Mouse (Mus musculus) neural tube, embryonic 11.5 days (tissue): ENCODE data around the gene Lrsam1. TPM values are rescaled to one million over a fixed set of nuclear protein-coding genes. Genes with fewer than 3 reads are reported as not detected.

ENCODE experiments used
- ATAC-seq: fragments of 200-750 bp; cut with Nextera tagmentation; 2 replicates; pipeline ENCODE4 v1.8.0; 2017; ENCODE audit warnings: moderate number of reproducible peaks, mild to moderate bottlenecking, moderate TSS enrichment, moderate library complexity; ENCODE audit not compliant: insufficient read depth, low FRiP score, low TSS enrichment
- DNase-seq: peaks from one replicate; pipeline ENCODE4 v3.0.0-alpha.2; 2015; ENCODE audit warnings: low spot score
- H3K27ac ChIP-seq: fragments of 300-500 bp; sonication (generic); 2 replicates; pipeline ENCODE4 v1.5.1; 2014; ENCODE audit warnings: low read depth, mild to moderate bottlenecking, low read length
- H3K27me3 ChIP-seq: fragments of 300-500 bp; sonication (generic); 2 replicates; pipeline ENCODE4 v1.6.1; 2014; ENCODE audit warnings: mild to moderate bottlenecking, low read length, mixed read lengths; ENCODE audit not compliant: control insufficient read depth, insufficient read depth
- H3K36me3 ChIP-seq: fragments of 300-500 bp; sonication (generic); 2 replicates; pipeline ENCODE4 v1.6.1; 2014; ENCODE audit warnings: mild to moderate bottlenecking, low read length, moderate library complexity, mixed read lengths; ENCODE audit not compliant: control insufficient read depth, insufficient read depth
- H3K4me1 ChIP-seq: fragments of 300-500 bp; sonication (generic); 2 replicates; pipeline ENCODE4 v1.6.1; 2014; ENCODE audit warnings: low read length, mixed read lengths; ENCODE audit not compliant: control insufficient read depth, insufficient read depth
- H3K4me2 ChIP-seq: fragments of 300-500 bp; sonication (generic); 2 replicates; pipeline ENCODE4 v1.6.1; 2014; ENCODE audit warnings: low read depth, mild to moderate bottlenecking, moderate library complexity
- H3K4me3 ChIP-seq: fragments of 300-500 bp; sonication (generic); 2 replicates; pipeline ENCODE4 v1.5.1; 2014; ENCODE audit warnings: low read depth, low read length
- H3K9ac ChIP-seq: fragments of 300-500 bp; sonication (generic); 2 replicates; pipeline ENCODE4 v1.6.1; 2014; ENCODE audit warnings: mild to moderate bottlenecking, low read length
- H3K9me3 ChIP-seq: fragments of 300-500 bp; sonication (generic); 2 replicates; pipeline ENCODE4 v1.6.1; 2016; ENCODE audit warnings: low read length; ENCODE audit not compliant: control insufficient read depth
- WGBS: fragments of 180-500 bp; shearing (Covaris S2); extraction: QIAGEN DNeasy Blood & Tissue Kit; methylation state at CpG from one replicate; pipeline ENCODE4 v1.1.7; 2014; 5-methylcytosine and 5-hydroxymethylcytosine counted together
- polyA plus RNA-seq: library from polyadenylated mRNA; unstranded; fragments of >200 nt; fragmentation: Nextera tagmentation; extraction: Ambion mirVana; gene quantifications from 2 replicates; pipeline ENCODE4 v1.2.1, GENCODE M21; 2014

The Lrsam1 gene
- polyA plus RNA-seq, 1 experiment from 2014 or later, result 12.6 TPM

DNA sequence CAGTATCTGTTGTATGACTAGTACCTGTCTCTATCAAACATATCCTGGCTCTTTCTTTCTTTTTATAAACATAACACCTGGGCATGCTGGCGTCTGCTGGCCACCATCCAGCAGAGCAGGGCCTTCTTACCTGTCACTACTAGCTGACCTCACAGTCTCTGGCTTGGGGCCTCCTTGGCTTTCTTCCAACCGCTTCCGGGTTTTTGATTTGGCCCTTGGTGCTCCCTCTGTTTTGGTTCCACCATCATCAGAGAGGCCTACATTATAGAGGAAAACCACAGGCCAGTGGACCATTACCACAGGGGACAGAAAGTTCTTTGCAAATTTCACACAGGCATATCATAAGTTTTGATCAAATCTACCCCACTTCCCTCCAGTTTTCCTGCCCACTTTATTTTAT, 28.0 kb upstream of the Lrsam1 start:
- Histone ChIP-seq H3K36me3 (no peaks in the 10 kb centered on the region), H3K9ac (no peak overlapping the region), H3K9me3 (no peaks in the 10 kb centered on the region), H3K4me2 (no peak overlapping the region), H3K27me3 (no peaks in the 10 kb centered on the region), H3K4me3 (no peak overlapping the region), H3K4me1 (no peaks in the 10 kb centered on the region), H3K27ac (no peak overlapping the region)
- ATAC-seq (no peak), DNase-seq (no peak)
- WGBS, result 81% methylated on average over 3 of the region's 3 CpGs

DNA sequence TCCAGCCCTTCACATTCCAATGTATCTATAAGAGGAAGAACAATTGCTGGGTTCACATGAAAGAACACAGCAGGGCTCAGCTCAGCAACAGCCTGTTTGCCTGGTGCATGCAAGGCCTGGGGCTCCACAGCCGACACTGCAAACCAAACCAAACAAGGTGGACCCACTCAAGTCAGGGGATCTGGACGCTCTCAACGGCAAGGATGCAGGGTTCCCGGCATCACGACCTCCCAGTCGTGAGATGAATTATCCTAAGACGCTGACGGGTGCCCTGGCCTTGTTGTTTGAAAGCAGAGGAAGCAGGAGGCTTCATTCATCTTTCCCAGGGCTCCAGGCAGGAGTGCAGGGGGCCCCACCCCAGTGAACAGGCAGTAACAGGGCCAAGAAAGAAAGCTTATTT, 24.4 kb upstream of the Lrsam1 start:
- Histone ChIP-seq H3K4me3 (no peak overlapping the region), H3K27ac (no peak overlapping the region), H3K36me3 (no peaks in the 10 kb centered on the region), H3K4me1 (peaks cover 6% of the 10 kb centered on the region; the same call in 1 of the 2 replicates), H3K27me3 (no peaks in the 10 kb centered on the region), H3K4me2 (no peak overlapping the region), H3K9me3 (no peaks in the 10 kb centered on the region), H3K9ac (no peak overlapping the region)
- WGBS, result 69% methylated on average over 8 of the region's 8 CpGs
- ATAC-seq (no peak), DNase-seq (no peak)

- DNase-seq (no peak), ATAC-seq (no peak)
- H3K4me2 ChIP-seq, result no peak overlapping the region
- no peak overlapping the region for H3K4me3 ChIP-seq
- no peaks in the 10 kb centered on the region for H3K9me3 ChIP-seq
- no peaks in the 10 kb centered on the region for H3K36me3 ChIP-seq
- H3K9ac ChIP-seq, result no peak overlapping the region
- no peaks in the 10 kb centered on the region for H3K27me3 ChIP-seq
- 64% methylated on average over 6 of the region's 6 CpGs for WGBS
- H3K4me1 ChIP-seq, result peaks cover 9% of the 10 kb centered on the region; the same call in 1 of the 2 replicates
- no peak overlapping the region for H3K27ac ChIP-seq
Measured at GRCm38 (mm10) chr2:32983617-32984016, 22.2 kb upstream of the Lrsam1 start.

- Histone ChIP-seq H3K9ac (no peak overlapping the region), H3K4me1 (peaks cover 9% of the 10 kb centered on the region; the same call in 1 of the 2 replicates), H3K36me3 (no peaks in the 10 kb centered on the region), H3K27ac (no peak overlapping the region), H3K4me3 (peak overlapping the region; percentile 62; the same call in 1 of the 2 replicates), H3K27me3 (no peaks in the 10 kb centered on the region), H3K9me3 (no peaks in the 10 kb centered on the region), H3K4me2 (peak overlapping the region; percentile 97)
- DNase-seq (no peak), ATAC-seq (no peak)
- 7% methylated on average over 4 of the region's 4 CpGs for WGBS
Measured at GRCm38 (mm10) chr2:32982700-32983099, 21.3 kb upstream of the Lrsam1 start.

- peak within 1 kb of the TSS; percentile 97 for H3K4me2 ChIP-seq
- H3K27ac ChIP-seq, result peak within 1 kb of the TSS; percentile 40; the same call in 1 of the 2 replicates
- H3K27me3 ChIP-seq, result no peaks in the 10 kb centered on the region
- WGBS, result under 1% methylated on average over 48 of the region's 50 CpGs
- ATAC-seq (peak; percentile 97), DNase-seq (peak; percentile 93)
- no peaks in the 10 kb centered on the region for H3K9me3 ChIP-seq
- peak within 1 kb of the TSS; percentile 62 for H3K4me3 ChIP-seq
- H3K9ac ChIP-seq, result peak within 1 kb of the TSS; percentile 64
- no peaks in the 10 kb centered on the region for H3K36me3 ChIP-seq
- H3K4me1 ChIP-seq, result peaks cover 9% of the 10 kb centered on the region; the same call in 1 of the 2 replicates
Measured at GRCm38 (mm10) chr2:32981725-32982271, 20.4 kb upstream of the Lrsam1 start, which contains the start of gene Slc2a8. Gene Slc2a8, minus strand, starts transcription at chr2:32982083.

GRCm38 (mm10) chr2:32981281-32981680, 19.9 kb upstream of the Lrsam1 start:
- no peaks in the 10 kb centered on the region for H3K9me3 ChIP-seq
- ATAC-seq, result peak; percentile 51
- peak overlapping the region; percentile 40; the same call in 1 of the 2 replicates for H3K27ac ChIP-seq
- peaks cover 9% of the 10 kb centered on the region; the same call in 1 of the 2 replicates for H3K4me1 ChIP-seq
- H3K27me3 ChIP-seq, result no peaks in the 10 kb centered on the region
- DNase-seq, result no peak
- WGBS, result 2% methylated on average over 22 of the region's 23 CpGs
- no peaks in the 10 kb centered on the region for H3K36me3 ChIP-seq
- H3K9ac ChIP-seq, result peak overlapping the region; percentile 64
- peak overlapping the region; percentile 97 for H3K4me2 ChIP-seq
- peak overlapping the region; percentile 62 for H3K4me3 ChIP-seq

GRCm38 (mm10) chr2:32979675-32980074, 18.3 kb upstream of the Lrsam1 start:
- Histone ChIP-seq H3K36me3 (peaks cover 3% of the 10 kb centered on the region; the same call in 1 of the 2 replicates), H3K4me3 (no peak overlapping the region), H3K9ac (no peak overlapping the region), H3K4me1 (peaks cover 9% of the 10 kb centered on the region; the same call in 1 of the 2 replicates), H3K27ac (no peak overlapping the region), H3K4me2 (no peak overlapping the region), H3K9me3 (no peaks in the 10 kb centered on the region), H3K27me3 (no peaks in the 10 kb centered on the region)
- WGBS, result 80% methylated on average over 7 of the region's 7 CpGs
- ATAC-seq, result no peak
- DNase-seq, result no peak

DNA sequence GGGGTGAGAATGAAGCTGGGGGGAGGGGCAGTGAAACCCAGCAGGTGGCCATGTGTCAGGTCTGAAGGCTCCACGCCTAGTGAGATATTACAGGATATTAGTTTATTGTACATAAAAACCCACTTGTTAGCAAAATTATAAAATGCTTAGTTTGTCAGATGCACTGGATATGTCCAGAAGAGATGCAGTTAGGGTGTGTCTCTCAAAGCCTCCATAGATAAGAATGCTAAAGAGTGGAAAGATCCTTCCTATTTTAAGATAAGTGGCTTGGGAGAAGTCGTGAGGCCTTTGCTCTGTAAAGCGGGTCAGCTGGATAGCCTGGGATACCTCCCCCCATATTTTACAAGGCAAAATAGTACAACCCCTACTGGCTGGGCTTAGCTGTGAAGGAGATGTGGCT, 17.3 kb upstream of the Lrsam1 start:
- WGBS, result 79% methylated on average over 3 of the region's 3 CpGs
- Histone ChIP-seq H3K4me2 (no peak overlapping the region), H3K27ac (no peak overlapping the region), H3K4me1 (peaks cover 9% of the 10 kb centered on the region; the same call in 1 of the 2 replicates), H3K36me3 (peaks cover 3% of the 10 kb centered on the region; the same call in 1 of the 2 replicates), H3K9me3 (no peaks in the 10 kb centered on the region), H3K27me3 (no peaks in the 10 kb centered on the region), H3K9ac (no peak overlapping the region), H3K4me3 (no peak overlapping the region)
- ATAC-seq (no peak), DNase-seq (no peak)

DNA sequence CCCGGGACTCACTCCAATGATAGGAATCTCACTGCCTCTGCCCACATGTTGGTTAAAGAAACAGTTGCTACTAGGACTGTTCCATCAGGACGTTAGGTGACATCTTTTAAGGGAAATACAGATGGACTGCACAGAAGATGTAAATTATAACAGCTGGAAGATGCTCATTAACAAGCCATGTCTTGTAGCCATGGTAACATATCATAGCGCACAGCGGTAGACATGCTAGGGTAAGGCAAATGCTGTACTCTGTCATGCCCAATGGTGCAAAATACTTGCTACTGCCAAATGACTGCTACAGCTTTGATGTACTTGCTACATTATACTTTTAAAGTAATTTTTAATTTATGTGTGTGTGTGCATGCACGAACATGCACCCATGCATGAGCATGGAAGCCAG, 15.7 kb upstream of the Lrsam1 start:
- DNase-seq, result no peak
- H3K4me3 ChIP-seq, result no peak overlapping the region
- WGBS, result 86% methylated on average over 5 of the region's 5 CpGs

More for the DNA sequence above, 15.7 kb upstream of the Lrsam1 start:
- H3K4me1 ChIP-seq, result peaks cover 9% of the 10 kb centered on the region; the same call in 1 of the 2 replicates
- peaks cover 5% of the 10 kb centered on the region; the same call in 1 of the 2 replicates for H3K36me3 ChIP-seq
- H3K27ac ChIP-seq, result no peak overlapping the region
- H3K9ac ChIP-seq, result no peak overlapping the region
- H3K4me2 ChIP-seq, result no peak overlapping the region
- H3K9me3 ChIP-seq, result no peaks in the 10 kb centered on the region
- no peaks in the 10 kb centered on the region for H3K27me3 ChIP-seq
- ATAC-seq, result no peak
